ENCODE assay signal across 13 mouse cellular contexts in genomic region chr1:99395813-99396212, GRCm38 (mm10).
"Had no signal": no experiment of that assay in that cellular context is flagged by ENCODE, and none has a peak within 500 bp of the region (broad histone marks: within the 10 kb centered on the region; RNA-seq: fewer than 3 reads in every experiment).

No protein-coding gene starts in this region.

- DNase-seq: gastrocnemius, postnatal 14 days; gastrocnemius, postnatal 36 days; heart, adult 2 months; heart, postnatal 14 days; heart, postnatal 36 days; kidney, adult 11 months; kidney, adult 2 months; kidney, adult 9 months; kidney, postnatal 14 days; kidney, postnatal 36 days; layer of hippocampus, adult 9-11 months; layer of hippocampus, postnatal 36 days; left cerebral cortex, postnatal 4 days had no signal
